Mouse (Mus musculus) monocyte, adult 5-6 weeks (primary cell): ENCODE measurements around the gene Blzf1. TPM values are rescaled to one million over a fixed set of nuclear protein-coding genes. Genes with fewer than 3 reads are reported as not detected.

Experiments
- ATAC-seq: fragments of 153-309, 156-312 bp; replicated peaks from 2 replicates; pipeline ENCODE4 v1.8.0; 2017; ENCODE audit warnings: mild to moderate bottlenecking; ENCODE audit not compliant: low TSS enrichment, insufficient number of reproducible peaks, severe bottlenecking, poor library complexity, low FRiP score
- total RNA-seq: library from RNA; stranded (forward); fragments of 200-1000, 200-491, 200-594 nt; gene quantifications from 3 replicates; pipeline ENCODE4 v1.2.3, GENCODE M21; 2017

Gene Blzf1
- 22.7 to 29.9 TPM (median 22.8 TPM) in 3 replicates for total RNA-seq

DNA sequence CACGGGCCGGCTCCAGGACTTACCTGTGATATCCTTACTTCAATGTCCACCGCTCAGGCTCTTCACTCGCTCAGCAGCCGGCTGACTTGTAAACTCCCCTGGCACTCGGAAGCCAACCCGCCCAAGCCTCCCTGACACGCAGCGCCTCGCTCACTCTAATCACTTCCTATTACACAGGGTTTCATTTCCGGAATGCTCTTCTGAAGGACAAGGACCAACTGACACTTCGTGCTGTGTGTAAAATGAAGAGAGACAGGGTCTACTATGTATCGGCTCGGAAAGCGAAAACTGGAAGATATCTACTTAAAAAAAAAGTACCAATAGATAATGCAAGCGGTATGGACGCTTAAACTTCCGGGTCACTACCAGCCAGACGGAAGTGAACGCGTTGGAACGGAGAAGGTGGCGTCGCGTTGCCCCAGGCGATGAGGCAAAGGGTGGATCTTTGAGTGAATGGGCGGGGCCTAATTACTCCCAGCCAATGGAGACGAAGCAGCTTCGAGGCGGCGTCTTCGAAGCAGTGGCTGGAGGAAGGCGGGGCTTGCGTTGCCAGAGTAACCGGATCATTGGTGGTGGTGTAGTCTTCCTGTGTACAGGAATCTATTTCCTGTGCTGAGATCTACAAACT is at the start of gene Blzf1:
TSS of gene Blzf1 (minus strand) at position 366 of the 628 bp plus-strand sequence.
- ATAC-seq, result peak; percentile 98

DNA sequence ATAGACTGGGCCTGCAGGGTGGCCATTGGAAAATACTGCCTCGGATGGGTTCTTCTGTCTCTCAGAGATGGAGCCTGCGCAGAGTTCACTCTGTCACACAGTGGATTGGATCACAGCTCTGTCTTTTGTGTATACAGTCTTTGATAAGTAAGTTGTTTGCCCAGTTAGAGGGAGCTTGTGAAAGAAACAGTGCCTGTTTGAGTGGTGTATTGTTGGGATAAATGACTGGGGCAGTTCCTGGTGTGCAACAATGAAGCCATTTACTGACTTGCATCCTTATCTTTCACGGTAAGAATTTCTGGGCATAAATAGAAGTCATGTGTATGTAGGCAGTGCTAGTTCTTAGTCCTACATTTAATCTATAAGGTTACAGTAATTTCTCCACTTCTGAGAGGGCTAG is 46.2 kb upstream of the Blzf1 start:
- ATAC-seq, result no peak

DNA sequence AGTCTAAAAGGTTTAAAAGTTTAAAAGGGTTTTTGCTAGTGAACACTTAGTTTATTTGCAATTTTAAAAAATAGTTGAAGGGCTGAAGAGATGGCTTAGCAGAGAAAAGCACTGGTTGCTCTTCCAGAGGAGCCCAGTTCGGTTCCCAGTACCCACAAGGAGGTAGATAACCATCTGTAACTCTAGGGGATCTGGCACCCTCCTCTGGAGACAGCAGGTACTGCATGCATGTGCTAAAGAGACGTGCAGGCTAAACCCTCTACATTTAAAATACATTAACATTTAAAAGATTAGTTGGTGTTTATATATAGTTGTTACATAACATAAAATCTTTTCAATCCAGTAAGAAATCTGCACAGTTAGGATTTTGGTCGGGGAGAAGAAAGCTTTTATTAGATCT is 34.9 kb upstream of the Blzf1 start:
- no peak for ATAC-seq

DNA sequence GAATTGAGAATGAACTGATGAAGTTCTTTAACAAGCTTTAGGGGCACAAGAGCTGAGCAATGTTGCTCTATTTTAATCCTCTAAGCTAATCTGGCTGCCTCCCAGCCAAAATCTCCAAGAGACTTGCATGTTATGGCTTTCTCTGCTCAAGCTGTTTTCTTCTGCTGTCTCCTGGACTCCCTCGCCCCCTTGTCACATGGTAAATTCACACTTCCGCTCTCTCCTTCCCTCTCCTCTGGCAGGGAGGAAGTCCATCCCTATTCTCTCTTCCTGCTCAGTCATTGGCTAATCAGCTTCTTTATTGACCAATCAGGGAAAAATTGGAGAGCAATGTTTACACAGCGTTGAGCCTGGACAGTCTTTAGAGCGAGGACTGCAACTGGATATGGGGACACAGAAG is 28.6 kb upstream of the Blzf1 start:
- no peak for ATAC-seq

DNA sequence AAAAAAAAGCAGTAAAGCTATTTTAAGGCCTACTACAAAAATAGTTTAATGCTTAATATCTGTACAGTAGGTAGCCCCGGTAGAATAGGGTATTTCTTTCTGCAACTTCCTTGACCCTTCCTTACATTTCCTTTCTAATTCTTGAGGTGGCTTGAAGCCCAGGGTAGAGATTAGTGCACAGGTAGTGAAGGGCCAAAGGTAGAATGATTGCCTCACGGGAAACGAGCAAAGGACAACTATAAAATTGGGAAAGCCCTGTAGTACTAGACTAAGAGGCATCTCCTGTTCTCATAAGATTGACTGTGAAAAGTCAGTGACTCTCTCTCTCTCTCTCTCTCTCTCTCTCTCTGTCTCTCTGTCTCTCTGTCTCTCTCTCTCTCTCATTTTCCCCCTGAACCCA is 28.1 kb upstream of the Blzf1 start:
- ATAC-seq, result no peak

DNA sequence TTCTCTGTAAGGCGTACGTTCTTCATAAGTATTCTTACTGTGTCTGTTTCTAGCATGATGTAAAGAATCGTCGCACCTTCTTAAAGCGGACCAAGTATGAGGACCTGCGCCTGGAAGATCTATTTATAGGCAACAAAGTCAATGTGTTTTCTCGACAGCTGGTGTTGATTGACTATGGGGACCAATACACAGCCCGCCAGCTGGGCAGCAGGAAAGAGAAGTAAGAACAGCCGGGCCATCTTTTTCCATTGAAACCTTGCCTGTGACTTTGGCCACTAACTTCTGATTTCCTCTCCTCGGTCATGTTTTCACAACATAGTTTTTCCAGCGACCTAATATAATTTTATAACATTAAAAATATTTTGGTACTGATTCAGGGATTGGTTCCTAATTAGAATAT is 25.3 kb upstream of the Blzf1 start:
- ATAC-seq, result no peak

DNA sequence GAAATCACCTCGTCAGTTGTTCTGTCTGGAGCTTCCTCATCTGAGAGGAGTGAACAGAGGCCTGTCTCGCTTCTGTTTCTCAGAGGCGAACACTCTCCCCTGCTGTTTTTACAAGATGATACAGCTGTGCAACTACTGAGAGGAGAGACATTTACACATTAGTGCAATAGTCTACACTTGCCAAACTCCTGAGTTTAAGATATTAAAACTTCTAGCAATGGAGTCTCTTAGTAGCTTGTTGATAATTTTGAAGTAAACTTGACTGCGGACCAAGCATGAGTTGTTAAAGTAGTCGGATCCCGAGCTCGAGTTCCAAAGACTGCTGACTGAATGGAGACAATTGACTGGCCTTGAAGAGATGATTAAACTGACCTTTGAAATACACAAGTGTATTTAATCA is 20.5 kb upstream of the Blzf1 start:
- no peak for ATAC-seq

GRCm38 (mm10) chr1:164326600-164327155 is 19.4 kb upstream of the Blzf1 start:
- ATAC-seq, result no peak

DNA sequence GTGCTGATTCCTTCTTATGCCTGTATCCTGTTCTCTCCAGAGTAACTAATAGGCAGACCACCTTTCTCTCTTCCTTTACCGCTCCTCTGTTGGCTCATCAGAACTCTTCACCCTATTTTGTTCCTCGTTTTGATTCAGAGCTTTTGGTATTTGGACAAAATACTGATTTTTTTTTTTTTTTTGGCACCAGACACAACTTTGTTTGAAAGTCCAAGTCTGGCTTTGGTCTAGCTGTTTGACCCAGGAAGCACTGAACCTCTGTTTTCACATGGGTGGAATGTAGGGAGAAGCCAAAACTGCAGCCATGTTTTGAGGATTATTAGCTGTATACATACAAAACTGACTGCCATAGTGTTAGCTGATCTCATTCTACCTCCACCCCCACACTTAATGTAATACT is 17.6 kb upstream of the Blzf1 start:
- ATAC-seq, result no peak

- ATAC-seq, result no peak
These were observed 16.9 kb upstream of the Blzf1 start for GRCm38 (mm10) chr1:164324221-164324620.

- no peak for ATAC-seq
These were observed 15.8 kb upstream of the Blzf1 start for GRCm38 (mm10) chr1:164322987-164323650.

DNA sequence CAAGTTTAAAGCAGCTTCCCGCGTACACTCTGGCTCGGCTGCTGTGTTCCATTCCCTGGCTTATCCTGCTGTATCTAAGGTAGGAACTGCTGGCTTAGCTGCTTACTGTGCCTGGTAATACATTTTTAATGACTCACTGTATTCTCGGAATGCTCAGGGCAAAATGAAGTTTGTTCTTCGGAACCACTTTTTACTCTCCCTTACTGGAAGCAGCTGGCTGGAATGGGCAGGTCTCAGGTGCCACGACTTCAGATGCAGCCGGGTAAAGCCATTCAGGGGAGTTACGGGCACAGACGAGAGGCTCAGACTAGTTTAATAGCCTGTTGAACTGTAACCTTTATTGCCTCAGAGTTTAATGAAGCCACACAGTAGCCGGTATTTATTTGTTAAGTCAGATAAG is 14.1 kb upstream of the Blzf1 start:
- no peak for ATAC-seq

DNA sequence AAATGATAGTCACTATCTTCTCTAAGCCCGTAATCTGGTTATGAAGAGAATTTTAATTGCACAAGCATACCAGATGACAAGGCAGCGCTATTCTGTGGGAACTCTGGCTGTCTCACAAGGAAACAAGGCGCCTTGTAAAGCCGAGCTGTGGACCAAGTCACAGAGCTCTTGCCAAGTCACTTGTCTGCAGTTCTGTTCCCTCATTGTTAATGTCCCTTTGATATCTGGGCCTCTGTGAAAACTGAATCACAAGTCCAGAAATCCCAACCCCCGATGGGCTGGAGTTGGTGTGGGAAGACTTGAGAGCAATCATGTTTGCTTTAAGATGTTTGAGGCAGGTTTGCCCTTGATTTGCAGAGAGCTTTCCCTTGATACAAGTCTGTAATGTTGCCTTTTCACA is 13.4 kb upstream of the Blzf1 start:
- no peak for ATAC-seq

DNA sequence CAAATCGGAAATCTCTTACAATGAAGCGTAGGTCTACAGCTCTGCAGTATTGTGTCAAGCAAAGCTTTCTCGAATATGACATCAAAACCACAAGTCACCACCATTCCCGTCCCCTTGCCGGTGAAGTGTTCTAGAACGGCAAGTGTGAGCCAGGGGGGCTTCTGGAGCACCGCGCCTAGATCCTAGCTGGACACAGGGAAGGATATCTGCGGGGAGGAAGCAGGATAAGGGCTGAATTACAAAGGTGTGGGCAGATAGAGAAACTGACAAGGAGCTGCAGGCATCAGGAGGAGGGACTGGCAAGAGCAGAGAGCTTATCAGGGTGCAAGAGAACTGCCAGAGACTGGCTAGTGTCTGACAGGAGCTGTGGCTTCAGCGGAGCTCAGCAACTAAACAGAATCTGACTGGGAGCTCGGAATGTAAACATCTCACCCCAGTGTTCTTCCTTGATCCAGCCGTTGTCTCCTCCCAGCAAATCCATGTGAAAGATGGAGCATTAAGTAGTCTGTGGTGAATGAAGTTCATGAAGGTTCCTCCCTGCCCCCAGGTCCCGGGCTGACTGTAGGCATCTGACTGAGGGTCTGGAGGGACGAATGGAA is 12.4 kb upstream of the Blzf1 start:
- no peak for ATAC-seq

GRCm38 (mm10) chr1:164318474-164318873 is 11.2 kb upstream of the Blzf1 start:
- ATAC-seq, result no peak

GRCm38 (mm10) chr1:164317261-164317660 is 10.0 kb upstream of the Blzf1 start:
- no peak for ATAC-seq

DNA sequence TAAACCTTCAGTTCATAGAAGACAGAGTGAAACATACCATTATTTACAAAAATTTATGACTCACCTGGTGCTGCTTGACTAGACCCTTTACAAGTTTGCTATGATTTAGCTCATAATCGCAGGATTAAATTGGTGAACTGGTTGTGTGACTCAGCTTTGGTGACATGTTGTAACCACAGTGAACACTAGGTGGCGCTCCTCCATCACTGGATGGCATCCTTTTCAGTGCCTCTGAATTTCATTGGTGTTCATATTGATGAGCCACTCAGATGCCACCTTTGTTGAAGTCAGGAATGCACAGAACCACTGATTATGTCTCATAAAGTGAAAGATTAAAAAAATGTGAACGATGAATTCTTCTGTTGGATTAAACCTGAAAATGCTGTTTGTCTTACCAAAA is 9.4 kb upstream of the Blzf1 start:
- ATAC-seq, result peak; percentile 66

GRCm38 (mm10) chr1:164315266-164315665 is 8.0 kb upstream of the Blzf1 start:
- 0 out of 2 replicates have a peak, but pooled peaks have one; percentile 12 for ATAC-seq

DNA sequence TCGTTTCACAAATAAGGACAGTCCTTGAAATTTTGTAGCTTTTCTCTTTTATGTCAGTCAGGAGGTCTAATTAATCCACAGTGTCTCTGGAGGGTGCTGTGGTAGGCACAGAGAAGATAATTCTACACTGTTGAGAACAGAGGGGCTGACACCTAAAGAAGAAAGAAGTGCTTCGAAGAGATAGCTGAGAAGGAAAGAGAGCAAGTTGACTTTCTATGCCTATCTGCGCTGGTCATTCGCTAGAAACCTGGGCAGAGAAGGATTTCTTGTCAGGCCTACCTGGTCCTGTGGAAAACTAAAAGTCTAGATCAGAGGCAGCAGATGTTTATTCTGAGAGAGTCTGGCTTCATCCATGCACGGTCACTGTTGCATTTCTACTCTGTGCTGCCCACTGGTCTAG is 6.8 kb upstream of the Blzf1 start:
- no peak for ATAC-seq

DNA sequence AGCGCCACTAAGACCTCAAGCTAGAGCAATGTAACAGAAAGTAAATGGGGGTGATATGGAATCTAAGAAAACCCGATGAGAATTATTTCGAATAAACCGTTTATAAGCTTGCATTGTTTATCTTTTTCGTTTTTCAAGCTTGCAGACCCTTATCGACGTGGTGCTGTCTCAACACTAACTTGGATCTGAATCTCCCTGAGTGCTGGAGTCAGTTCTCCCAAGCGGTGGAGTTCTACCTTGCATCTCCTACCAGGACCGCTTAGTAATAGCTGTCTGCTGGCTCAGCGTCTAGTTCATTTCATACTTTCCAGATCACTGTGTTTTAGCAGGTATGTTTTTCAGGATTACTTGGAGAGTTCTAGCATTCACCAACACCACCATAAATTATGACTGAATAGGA is 633 bp upstream of the Blzf1 start:
- ATAC-seq, result no peak
